Mouse (Mus musculus): Measurements from ENCODE around the gene Trim15. TPM values are rescaled to one million over a fixed set of nuclear protein-coding genes. Genes with fewer than 3 reads are reported as not detected.
"Not testable (repeated sequence)": the region's sequence is repeated elsewhere in the genome, so short reads cannot be mapped to it uniquely, and the experiment has no call there.

Gene Trim15
- polyA plus RNA-seq, 1 experiment from 2014 or later, result 8.5 TPM

GRCm38 (mm10) chr17:36899376-36899775, 32.4 kb upstream of the Trim15 start:
- 0 out of 2 replicates have a peak, but pooled peaks cover 2% of the 10 kb centered on the region for H3K4me1 ChIP-seq (ENCODE audit: control insufficient read depth, insufficient read depth, low read length)
- ATAC-seq, result no peak
- H3K27ac ChIP-seq (ENCODE audit: low read length), result peak overlapping the region; percentile 97
- no peaks in the 10 kb centered on the region for H3K9me3 ChIP-seq (ENCODE audit: control insufficient read depth, low read length)
- peak overlapping the region; percentile 60 for H3K4me2 ChIP-seq (ENCODE audit: low read depth, low read length)
- WGBS, result 75% methylated on average over 4 of the region's 4 CpGs
- H3K27me3 ChIP-seq (replicated peaks; ENCODE audit: control insufficient read depth, insufficient read depth, low read length), result no peaks in the 10 kb centered on the region
- peak overlapping the region; percentile 42 for H3K4me3 ChIP-seq (ENCODE audit: low read length)
- no peaks in the 10 kb centered on the region for H3K36me3 ChIP-seq (ENCODE audit: control insufficient read depth, insufficient read depth, low read length)
- H3K9ac ChIP-seq (ENCODE audit: low read depth, low read length), result peak overlapping the region; percentile 65

DNA sequence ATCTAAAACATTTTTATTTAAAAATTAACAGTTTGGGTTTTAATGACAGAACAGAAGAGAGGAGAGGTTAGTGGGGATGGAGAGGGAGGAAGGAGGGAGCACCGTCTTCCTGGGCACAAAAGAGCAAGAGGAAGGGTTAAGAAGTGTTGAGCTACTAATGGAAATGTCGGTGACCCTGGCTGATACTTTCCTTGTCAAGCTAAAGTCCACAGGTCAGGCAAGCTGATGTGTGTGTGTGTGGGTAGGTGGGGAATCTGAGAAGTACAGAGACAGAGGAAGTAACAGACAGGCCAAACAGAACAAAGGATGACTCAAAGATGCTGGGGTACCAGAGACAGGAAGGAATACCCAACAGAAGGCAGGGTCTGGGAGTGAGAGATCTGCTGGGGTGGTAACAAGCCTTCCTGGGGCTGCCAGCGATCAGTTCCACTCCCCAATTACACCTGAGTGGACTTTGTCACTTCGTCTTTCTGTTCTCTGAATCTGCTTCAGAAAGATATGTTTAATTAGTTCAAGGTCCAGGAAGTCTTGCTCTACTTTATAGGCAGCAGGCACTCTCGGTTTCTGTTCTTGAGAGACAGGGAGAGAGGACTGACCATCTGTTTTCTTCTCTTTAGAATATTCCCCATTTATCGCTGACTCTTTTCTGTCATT, 30.7 kb upstream of the Trim15 start, which contains the start of gene Trim31:
TSS of gene Trim31 (plus strand) at position 567 of the 654 bp plus-strand sequence.
- 0 out of 2 replicates have a peak, but pooled peaks cover 2% of the 10 kb centered on the region for H3K4me1 ChIP-seq (ENCODE audit: control insufficient read depth, insufficient read depth, low read length)
- H3K9me3 ChIP-seq (ENCODE audit: control insufficient read depth, low read length), result no peaks in the 10 kb centered on the region
- H3K27me3 ChIP-seq (replicated peaks; ENCODE audit: control insufficient read depth, insufficient read depth, low read length), result no peaks in the 10 kb centered on the region
- H3K36me3 ChIP-seq (ENCODE audit: control insufficient read depth, insufficient read depth, low read length), result no peaks in the 10 kb centered on the region
- H3K4me2 ChIP-seq (ENCODE audit: low read depth, low read length), result peak within 1 kb of the TSS; percentile 60
- 48% methylated on average over 6 of the region's 6 CpGs for WGBS
- peak within 1 kb of the TSS; percentile 97 for H3K27ac ChIP-seq (ENCODE audit: low read length)
- peak within 1 kb of the TSS; percentile 42 for H3K4me3 ChIP-seq (ENCODE audit: low read length)
- ATAC-seq, result peak; percentile 71
- peak within 1 kb of the TSS; percentile 65 for H3K9ac ChIP-seq (ENCODE audit: low read depth, low read length)

DNA sequence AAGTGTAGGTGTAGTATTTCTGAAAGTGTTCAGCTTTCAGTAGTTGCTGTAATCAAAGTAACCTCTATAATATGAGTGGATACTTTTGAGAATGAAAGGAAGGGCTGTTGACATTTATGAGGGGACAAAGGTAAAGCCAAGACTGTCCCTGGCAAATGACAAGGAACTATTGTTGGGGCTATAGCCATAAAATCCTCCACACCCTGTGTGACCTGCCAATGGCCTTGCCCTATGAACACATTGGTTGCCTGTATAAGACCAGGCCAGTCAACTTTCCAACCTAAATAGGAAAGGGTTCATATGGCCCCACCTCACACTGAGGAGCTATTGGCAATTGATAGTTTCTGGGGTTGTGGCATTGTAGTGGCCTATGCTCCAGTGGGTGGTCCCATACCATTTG, 30.1 kb upstream of the Trim15 start:
- ATAC-seq, result peak; percentile 86
- Histone ChIP-seq H3K4me3 (ENCODE audit: low read length) (peak overlapping the region; percentile 17; the same call in 1 of the 2 replicates), H3K4me1 (ENCODE audit: control insufficient read depth, insufficient read depth, low read length) (0 out of 2 replicates have a peak, but pooled peaks cover 2% of the 10 kb centered on the region), H3K4me2 (ENCODE audit: low read depth, low read length) (peak overlapping the region; percentile 38), H3K9ac (ENCODE audit: low read depth, low read length) (no peak overlapping the region), H3K36me3 (ENCODE audit: control insufficient read depth, insufficient read depth, low read length) (no peaks in the 10 kb centered on the region), H3K27ac (ENCODE audit: low read length) (peak overlapping the region; percentile 97), H3K27me3 (replicated peaks; ENCODE audit: control insufficient read depth, insufficient read depth, low read length) (no peaks in the 10 kb centered on the region), H3K9me3 (ENCODE audit: control insufficient read depth, low read length) (no peaks in the 10 kb centered on the region)

DNA sequence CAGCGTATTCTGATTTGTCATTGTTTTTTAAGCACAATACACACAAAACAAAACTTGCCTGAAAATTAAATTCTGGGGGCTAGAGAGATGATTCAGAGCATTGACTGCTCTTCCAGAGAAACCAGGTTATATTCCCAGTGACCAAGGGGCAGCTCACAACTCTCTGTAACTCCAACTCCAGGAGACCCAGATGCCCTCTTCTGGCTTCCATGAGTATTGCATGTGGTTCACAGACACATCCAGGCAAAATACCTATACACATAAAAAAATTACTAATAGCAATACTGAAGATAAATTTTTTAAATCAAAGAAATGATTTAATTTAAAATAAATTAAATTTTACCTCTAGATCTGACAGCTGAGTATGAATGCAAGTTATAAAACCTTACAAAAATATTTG, 29.6 kb upstream of the Trim15 start:
- H3K27me3 ChIP-seq (replicated peaks; ENCODE audit: control insufficient read depth, insufficient read depth, low read length), result no peaks in the 10 kb centered on the region
- no peak for ATAC-seq
- no peak overlapping the region for H3K9ac ChIP-seq (ENCODE audit: low read depth, low read length)
- no peak overlapping the region for H3K27ac ChIP-seq (ENCODE audit: low read length)
- H3K36me3 ChIP-seq (ENCODE audit: control insufficient read depth, insufficient read depth, low read length), result no peaks in the 10 kb centered on the region
- H3K4me2 ChIP-seq (ENCODE audit: low read depth, low read length), result no peak overlapping the region
- H3K9me3 ChIP-seq (ENCODE audit: control insufficient read depth, low read length), result no peaks in the 10 kb centered on the region
- H3K4me3 ChIP-seq (ENCODE audit: low read length), result no peak overlapping the region
- WGBS, result 90% methylated on average over 1 of the region's 1 CpGs
- 0 out of 2 replicates have a peak, but pooled peaks cover 2% of the 10 kb centered on the region for H3K4me1 ChIP-seq (ENCODE audit: control insufficient read depth, insufficient read depth, low read length)

DNA sequence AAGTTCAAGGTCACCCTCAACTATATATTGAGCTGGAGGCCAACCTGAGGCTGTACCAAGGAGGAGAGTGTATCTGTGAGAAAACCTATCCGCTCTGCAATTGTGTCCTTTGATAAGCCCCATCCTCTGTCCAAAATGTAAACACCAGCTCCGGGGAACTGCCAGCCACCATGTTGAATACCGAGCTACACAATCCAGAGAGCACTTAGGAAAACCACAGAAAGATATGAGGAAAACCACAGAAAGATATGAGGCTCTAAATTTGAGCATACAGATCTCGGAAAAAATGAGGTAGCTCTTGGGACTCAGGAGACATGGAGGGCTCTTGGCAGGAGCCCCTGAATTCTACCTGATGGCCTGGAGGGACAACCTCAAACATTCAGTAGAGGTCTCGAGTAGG, 26.4 kb upstream of the Trim15 start:
- 54% methylated on average over 5 of the region's 5 CpGs for WGBS

GRCm38 (mm10) chr17:36892362-36892761, 25.4 kb upstream of the Trim15 start:
- ATAC-seq, result no peak
- H3K9ac ChIP-seq (ENCODE audit: low read depth, low read length), result no peak overlapping the region
- H3K27me3 ChIP-seq (replicated peaks; ENCODE audit: control insufficient read depth, insufficient read depth, low read length), result no peaks in the 10 kb centered on the region
- no peak overlapping the region for H3K27ac ChIP-seq (ENCODE audit: low read length)
- no peak overlapping the region for H3K4me2 ChIP-seq (ENCODE audit: low read depth, low read length)
- H3K4me1 ChIP-seq (ENCODE audit: control insufficient read depth, insufficient read depth, low read length), result 0 out of 2 replicates have a peak, but pooled peaks cover 2% of the 10 kb centered on the region
- WGBS, result 15% methylated on average over 2 of the region's 2 CpGs
- no peaks in the 10 kb centered on the region for H3K9me3 ChIP-seq (ENCODE audit: control insufficient read depth, low read length)
- no peak overlapping the region for H3K4me3 ChIP-seq (ENCODE audit: low read length)
- H3K36me3 ChIP-seq (ENCODE audit: control insufficient read depth, insufficient read depth, low read length), result no peaks in the 10 kb centered on the region

More for the DNA sequence above, 26.4 kb upstream of the Trim15 start:
- no peaks in the 10 kb centered on the region for H3K27me3 ChIP-seq (replicated peaks; ENCODE audit: control insufficient read depth, insufficient read depth, low read length)
- H3K27ac ChIP-seq (ENCODE audit: low read length), result no peak overlapping the region
- H3K4me1 ChIP-seq (ENCODE audit: control insufficient read depth, insufficient read depth, low read length), result 0 out of 2 replicates have a peak, but pooled peaks cover 2% of the 10 kb centered on the region
- no peaks in the 10 kb centered on the region for H3K9me3 ChIP-seq (ENCODE audit: control insufficient read depth, low read length)
- H3K4me2 ChIP-seq (ENCODE audit: low read depth, low read length), result no peak overlapping the region
- ATAC-seq, result no peak
- H3K4me3 ChIP-seq (ENCODE audit: low read length), result no peak overlapping the region
- no peak overlapping the region for H3K9ac ChIP-seq (ENCODE audit: low read depth, low read length)
- no peaks in the 10 kb centered on the region for H3K36me3 ChIP-seq (ENCODE audit: control insufficient read depth, insufficient read depth, low read length)

DNA sequence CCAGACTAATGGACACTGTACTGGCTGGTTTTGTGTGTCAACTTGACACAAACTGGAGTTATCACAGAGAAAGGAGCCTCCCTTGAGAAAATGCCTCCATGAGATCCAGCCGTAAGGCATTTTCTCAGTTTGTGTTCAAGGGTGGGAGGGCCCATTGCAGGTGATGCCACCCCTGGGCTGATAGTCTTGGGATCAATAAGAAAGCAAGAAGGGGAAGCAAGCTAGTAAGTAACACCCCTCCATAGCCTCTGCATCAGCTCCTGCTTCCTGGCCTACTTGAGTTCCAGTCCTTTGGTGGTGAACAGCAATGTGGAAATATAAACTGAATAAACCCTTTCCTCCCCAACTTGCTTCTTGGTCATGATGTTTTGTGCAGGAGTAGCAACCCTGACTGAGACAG, 24.5 kb upstream of the Trim15 start:
- H3K4me1 ChIP-seq (ENCODE audit: control insufficient read depth, insufficient read depth, low read length); H3K27me3 ChIP-seq (replicated peaks; ENCODE audit: control insufficient read depth, insufficient read depth, low read length); H3K36me3 ChIP-seq (ENCODE audit: control insufficient read depth, insufficient read depth, low read length); H3K9me3 ChIP-seq (ENCODE audit: control insufficient read depth, low read length); H3K4me2 ChIP-seq (ENCODE audit: low read depth, low read length); H3K4me3 ChIP-seq (ENCODE audit: low read length); H3K9ac ChIP-seq (ENCODE audit: low read depth, low read length); ATAC-seq: not testable (repeated sequence)
- WGBS, result 79% methylated on average over 1 of the region's 1 CpGs
- H3K27ac ChIP-seq (ENCODE audit: low read length), result 0 out of 2 replicates have a peak overlapping the region, but pooled peaks have one; percentile 26

- Histone ChIP-seq H3K27ac (ENCODE audit: low read length) (peak within 1 kb of the TSS; percentile 38), H3K36me3 (ENCODE audit: control insufficient read depth, insufficient read depth, low read length) (no peaks in the 10 kb centered on the region), H3K27me3 (replicated peaks; ENCODE audit: control insufficient read depth, insufficient read depth, low read length) (no peaks in the 10 kb centered on the region), H3K4me2 (ENCODE audit: low read depth, low read length) (no peak within 1 kb of the TSS), H3K9me3 (ENCODE audit: control insufficient read depth, low read length) (no peaks in the 10 kb centered on the region), H3K4me3 (ENCODE audit: low read length) (no peak within 1 kb of the TSS), H3K9ac (ENCODE audit: low read depth, low read length) (no peak within 1 kb of the TSS), H3K4me1 (ENCODE audit: control insufficient read depth, insufficient read depth, low read length) (0 out of 2 replicates have a peak, but pooled peaks cover 1% of the 10 kb centered on the region)
- peak; percentile 31 for ATAC-seq
- 79% methylated on average over 5 of the region's 5 CpGs for WGBS
Observed at GRCm38 (mm10) chr17:36890073-36890903, 23.3 kb upstream of the Trim15 start, which contains the start of gene Trim40. Trim40 (minus strand) TSS chr17:36890123.

- WGBS, result 80% methylated on average over 12 of the region's 12 CpGs
- H3K9ac ChIP-seq (ENCODE audit: low read depth, low read length), result no peak overlapping the region
- no peaks in the 10 kb centered on the region for H3K36me3 ChIP-seq (ENCODE audit: control insufficient read depth, insufficient read depth, low read length)
- no peak overlapping the region for H3K4me3 ChIP-seq (ENCODE audit: low read length)
- no peaks in the 10 kb centered on the region for H3K27me3 ChIP-seq (replicated peaks; ENCODE audit: control insufficient read depth, insufficient read depth, low read length)
- H3K27ac ChIP-seq (ENCODE audit: low read length), result no peak overlapping the region
- no peak overlapping the region for H3K4me2 ChIP-seq (ENCODE audit: low read depth, low read length)
- no peaks in the 10 kb centered on the region for H3K9me3 ChIP-seq (ENCODE audit: control insufficient read depth, low read length)
- ATAC-seq, result peak; percentile 83
- H3K4me1 ChIP-seq (ENCODE audit: control insufficient read depth, insufficient read depth, low read length), result no peaks in the 10 kb centered on the region
Observed at GRCm38 (mm10) chr17:36885132-36885790, 18.3 kb upstream of the Trim15 start.

Data from intestine, embryonic 16.5 days (tissue).